Mouse (Mus musculus): Measurements from ENCODE around the gene Ntn1. TPM values are rescaled to one million over a fixed set of nuclear protein-coding genes. Genes with fewer than 3 reads are reported as not detected.

Ntn1 gene
- polyA plus RNA-seq, 1 experiment from 2014 or later = 3.2 TPM

DNA sequence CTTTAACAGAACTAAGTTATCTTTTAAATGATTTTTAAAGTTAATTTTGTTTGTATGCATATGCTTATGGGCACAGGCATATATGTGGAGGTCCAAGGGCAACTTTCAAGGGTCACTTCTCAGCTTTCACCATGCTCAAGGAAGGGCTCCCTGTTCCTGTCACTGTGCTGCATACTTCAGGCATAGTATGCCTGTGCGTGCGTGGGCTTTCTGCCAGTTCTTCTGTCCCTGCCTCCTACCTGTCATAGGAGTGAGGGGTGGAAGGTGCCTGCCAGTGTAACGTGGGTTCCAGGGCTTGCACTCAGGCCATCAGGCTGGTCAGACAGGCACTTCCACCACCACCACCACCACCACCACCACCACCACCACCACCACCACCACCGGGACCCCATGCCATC is 228.0 kb downstream of the Ntn1 start:
- H3K27ac ChIP-seq (ENCODE audit: low read depth) = no peak overlapping the region
- DNase-seq = peak; percentile 26
- peaks cover 9% of the 10 kb centered on the region; the same call in 1 of the 2 replicates for H3K4me1 ChIP-seq (ENCODE audit: insufficient read depth)
- H3K9me3 ChIP-seq (ENCODE audit: low read depth, low read length) = no peaks in the 10 kb centered on the region
- no peak overlapping the region for H3K9ac ChIP-seq
- ATAC-seq (ENCODE audit: insufficient read depth) = no peak
- no peaks in the 10 kb centered on the region for H3K27me3 ChIP-seq (ENCODE audit: insufficient read depth, low read length)
- H3K36me3 ChIP-seq (ENCODE audit: insufficient read depth) = no peaks in the 10 kb centered on the region
- TF ChIP-seq CTCF (IDR thresholded peaks at IDR 0.05; ENCODE audit: low read depth) = no peak
- WGBS = 61% methylated on average over 4 of the region's 4 CpGs
- no peak overlapping the region for H3K4me3 ChIP-seq (ENCODE audit: low read depth, low read length)
- no peak overlapping the region for H3K4me2 ChIP-seq

DNA sequence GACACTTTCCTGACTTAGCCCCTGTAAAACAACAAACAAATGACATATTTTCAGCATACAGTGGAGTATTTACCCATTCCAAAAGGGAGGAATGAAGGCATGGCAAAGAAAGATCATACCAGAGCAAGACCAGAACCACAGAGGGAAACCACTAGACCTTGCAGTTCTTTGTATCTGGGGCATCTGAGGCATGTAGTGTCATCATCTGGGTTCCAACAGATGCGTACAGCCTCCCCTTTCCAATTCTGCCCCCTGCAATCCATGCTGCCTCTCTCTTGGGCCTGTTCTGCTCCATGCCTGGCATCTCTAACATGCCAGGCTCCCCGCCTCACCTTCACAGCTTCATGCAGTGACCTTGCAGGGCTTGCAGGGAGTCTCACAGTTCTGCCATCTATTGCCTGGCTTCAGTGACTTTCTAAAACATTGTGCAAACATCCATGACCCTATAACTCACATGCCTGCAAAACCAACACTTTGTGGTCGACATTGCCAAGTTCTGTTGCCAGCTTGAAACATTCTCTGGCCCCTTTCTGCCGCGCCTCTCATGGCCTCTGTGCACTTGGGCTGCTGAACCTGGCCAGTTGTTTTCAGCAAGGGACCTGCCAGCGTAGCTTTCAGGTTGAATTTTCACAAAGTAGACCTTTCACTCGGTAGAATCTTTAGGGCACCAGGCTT is 228.5 kb downstream of the Ntn1 start:
- no peak overlapping the region for H3K4me2 ChIP-seq
- ATAC-seq (ENCODE audit: insufficient read depth) (no peak), DNase-seq (no peak)
- no peaks in the 10 kb centered on the region for H3K27me3 ChIP-seq (ENCODE audit: insufficient read depth, low read length)
- H3K4me3 ChIP-seq (ENCODE audit: low read depth, low read length) = no peak overlapping the region
- no peak overlapping the region for H3K9ac ChIP-seq
- H3K27ac ChIP-seq (ENCODE audit: low read depth) = no peak overlapping the region
- H3K36me3 ChIP-seq (ENCODE audit: insufficient read depth) = no peaks in the 10 kb centered on the region
- WGBS = 73% methylated on average over 7 of the region's 7 CpGs
- TF ChIP-seq CTCF (IDR thresholded peaks at IDR 0.05; ENCODE audit: low read depth) = no peak
- no peaks in the 10 kb centered on the region for H3K9me3 ChIP-seq (ENCODE audit: low read depth, low read length)
- peaks cover 12% of the 10 kb centered on the region for H3K4me1 ChIP-seq (ENCODE audit: insufficient read depth)

GRCm38 (mm10) chr11:68168427-68168826 is 232.2 kb downstream of the Ntn1 start:
- Histone ChIP-seq H3K9me3 (ENCODE audit: low read depth, low read length) (no peaks in the 10 kb centered on the region), H3K4me1 (ENCODE audit: insufficient read depth) (peaks cover 13% of the 10 kb centered on the region), H3K4me2 (no peak overlapping the region), H3K27ac (ENCODE audit: low read depth) (peak overlapping the region; percentile 70), H3K36me3 (ENCODE audit: insufficient read depth) (no peaks in the 10 kb centered on the region), H3K27me3 (ENCODE audit: insufficient read depth, low read length) (no peaks in the 10 kb centered on the region; the same call in 1 of the 2 replicates), H3K4me3 (ENCODE audit: low read depth, low read length) (no peak overlapping the region), H3K9ac (no peak overlapping the region)
- TF ChIP-seq CTCF (IDR thresholded peaks at IDR 0.05; ENCODE audit: low read depth) = no peak
- WGBS = 66% methylated on average over 4 of the region's 4 CpGs
- DNase-seq = no peak
- no peak for ATAC-seq (ENCODE audit: insufficient read depth)

GRCm38 (mm10) chr11:68164408-68164807 is 236.2 kb downstream of the Ntn1 start:
- TF ChIP-seq CTCF (IDR thresholded peaks at IDR 0.05; ENCODE audit: low read depth) = no peak
- DNase-seq (no peak), ATAC-seq (ENCODE audit: insufficient read depth) (no peak)
- H3K4me2 ChIP-seq = no peak overlapping the region
- H3K9me3 ChIP-seq (ENCODE audit: low read depth, low read length) = no peaks in the 10 kb centered on the region
- H3K27me3 ChIP-seq (ENCODE audit: insufficient read depth, low read length) = no peaks in the 10 kb centered on the region; the same call in 1 of the 2 replicates
- H3K4me3 ChIP-seq (ENCODE audit: low read depth, low read length) = no peak overlapping the region
- WGBS = 84% methylated on average over 5 of the region's 5 CpGs
- H3K4me1 ChIP-seq (ENCODE audit: insufficient read depth) = peaks cover 9% of the 10 kb centered on the region; the same call in 1 of the 2 replicates
- H3K36me3 ChIP-seq (ENCODE audit: insufficient read depth) = no peaks in the 10 kb centered on the region
- no peak overlapping the region for H3K27ac ChIP-seq (ENCODE audit: low read depth)
- no peak overlapping the region for H3K9ac ChIP-seq

GRCm38 (mm10) chr11:68159867-68160266 is 240.8 kb downstream of the Ntn1 start:
- no peak overlapping the region for H3K9ac ChIP-seq
- DNase-seq = no peak
- 78% methylated on average over 4 of the region's 4 CpGs for WGBS

More at GRCm38 (mm10) chr11:68159867-68160266, 240.8 kb downstream of the Ntn1 start:
- H3K36me3 ChIP-seq (ENCODE audit: insufficient read depth) = no peaks in the 10 kb centered on the region
- no peak overlapping the region for H3K27ac ChIP-seq (ENCODE audit: low read depth)
- ATAC-seq (ENCODE audit: insufficient read depth) = no peak
- no peak overlapping the region for H3K4me3 ChIP-seq (ENCODE audit: low read depth, low read length)
- no peaks in the 10 kb centered on the region for H3K27me3 ChIP-seq (ENCODE audit: insufficient read depth, low read length)
- H3K9me3 ChIP-seq (ENCODE audit: low read depth, low read length) = no peaks in the 10 kb centered on the region
- H3K4me1 ChIP-seq (ENCODE audit: insufficient read depth) = no peaks in the 10 kb centered on the region; the same call in 1 of the 2 replicates
- no peak overlapping the region for H3K4me2 ChIP-seq
- TF ChIP-seq CTCF (IDR thresholded peaks at IDR 0.05; ENCODE audit: low read depth) = no peak

Small RNAs within 50 kb of the gene (microRNA-seq; reads per million reads assigned to microRNA genes)
- not detected for gene Mir6406 (ENCODE audit: borderline number of aligned reads)

Other genes starting within 250 kb of the Ntn1 start
- 0.30 and 0.43 TPM in 2 replicates for gene Pik3r5, start 31.3 kb upstream of the Ntn1 start, polyA plus RNA-seq (2014; fragmentation: Nextera tagmentation; extraction: Ambion mirVana)
- 4.3 and 5.6 TPM in 2 replicates for gene Pik3r6, start 102.2 kb upstream of the Ntn1 start, polyA plus RNA-seq (2014; fragmentation: Nextera tagmentation; extraction: Ambion mirVana)
- 1.5 TPM in 2 replicates for gene Mfsd6l, start 155.4 kb upstream of the Ntn1 start, polyA plus RNA-seq (2014; fragmentation: Nextera tagmentation; extraction: Ambion mirVana)
- gene Ccdc42, start 186.2 kb upstream of the Ntn1 start, polyA plus RNA-seq (2014; fragmentation: Nextera tagmentation; extraction: Ambion mirVana) = 0.70 and 1.2 TPM in 2 replicates

All from lung, embryonic 14.5 days (tissue).